Mouse (Mus musculus) myocyte (in vitro differentiated cells): ENCODE measurements around the gene Ctcf. TPM values are rescaled to one million over a fixed set of nuclear protein-coding genes. Genes with fewer than 3 reads are reported as not detected.

Source experiments
- H3K27me3 ChIP-seq: one replicate; pipeline ENCODE4 v1.6.1; 2011; ENCODE audit not compliant: control insufficient read depth, insufficient read depth, insufficient read length
- H3K36me3 ChIP-seq: one replicate; pipeline ENCODE4 v1.6.1; 2011; ENCODE audit not compliant: control insufficient read depth, insufficient read depth
- H3K4me2 ChIP-seq: one replicate; pipeline ENCODE4 v1.6.1; 2011; ENCODE audit warnings: low read depth, control low read depth
- H3K4me3 ChIP-seq: one replicate; pipeline ENCODE4 v1.5.1; 2011; ENCODE audit warnings: mild to moderate bottlenecking, control low read depth, moderate library complexity
- H3K79me2 ChIP-seq: one replicate; pipeline ENCODE4 v1.6.1; 2011; ENCODE audit not compliant: control insufficient read depth, insufficient read depth
- H3ac ChIP-seq: one replicate; pipeline ENCODE4 v1.6.1; 2011; ENCODE audit not compliant: control insufficient read depth, insufficient read length
- CEBPB ChIP-seq: IDR thresholded peaks from 2 replicates; pipeline ENCODE4 v1.6.1; 2011; ENCODE audit warnings: mild to moderate bottlenecking, moderate library complexity; ENCODE audit not compliant: poor library complexity, insufficient read depth, severe bottlenecking
- E2F4 ChIP-seq: IDR thresholded peaks from one replicate; pipeline ENCODE4 v1.6.1; 2011; ENCODE audit warnings: mild to moderate bottlenecking, control low read depth, moderate library complexity; ENCODE audit not compliant: insufficient read depth
- MAX ChIP-seq: IDR thresholded peaks from one replicate; pipeline ENCODE4 v1.6.1; 2011; ENCODE audit warnings: low read depth, mild to moderate bottlenecking, control low read depth
- MYOD1 ChIP-seq, 3 experiments: IDR thresholded peaks; one replicate each; pipeline ENCODE4 v1.6.1; 2011; ENCODE audit warnings: control low read depth in 2 of 3, low read depth in 2 of 3, mild to moderate bottlenecking in 2 of 3, moderate library complexity in 1 of 3; ENCODE audit not compliant: insufficient read length in 2 of 3, control insufficient read depth in 1 of 3
- MYOG ChIP-seq, 3 experiments: IDR thresholded peaks; one replicate each; pipeline ENCODE4 v1.6.1; 2011; ENCODE audit warnings: control low read depth in 2 of 3, low read depth in 2 of 3, mild to moderate bottlenecking in 2 of 3; ENCODE audit not compliant: insufficient read length in 2 of 3, control insufficient read depth in 1 of 3, insufficient read depth in 1 of 3
- POLR2A ChIP-seq: IDR thresholded peaks from one replicate; pipeline ENCODE4 v1.6.1; 2011; ENCODE audit warnings: low read depth, mild to moderate bottlenecking, control low read depth, moderate library complexity; ENCODE audit not compliant: insufficient read length
- POLR2AphosphoS2 ChIP-seq: IDR thresholded peaks from one replicate; pipeline ENCODE4 v1.6.1; 2011; ENCODE audit warnings: low read depth, control low read depth; ENCODE audit not compliant: insufficient read length
- REST ChIP-seq: IDR thresholded peaks from one replicate; pipeline ENCODE4 v1.6.1; 2011; ENCODE audit warnings: mild to moderate bottlenecking, control low read depth, moderate library complexity; ENCODE audit not compliant: insufficient read depth, insufficient read length
- SRF ChIP-seq: IDR thresholded peaks from one replicate; pipeline ENCODE4 v1.6.1; 2011; ENCODE audit warnings: low read depth; ENCODE audit not compliant: control insufficient read depth, insufficient read length
- TCF12 ChIP-seq: IDR thresholded peaks from one replicate; pipeline ENCODE4 v1.6.1; 2011; ENCODE audit warnings: mild to moderate bottlenecking, control low read depth; ENCODE audit not compliant: poor library complexity, insufficient read depth, severe bottlenecking
- TCF3 ChIP-seq: IDR thresholded peaks from one replicate; pipeline ENCODE4 v1.6.1; 2011; ENCODE audit warnings: low read depth, control low read depth; ENCODE audit not compliant: insufficient read length
- USF1 ChIP-seq: IDR thresholded peaks from one replicate; pipeline ENCODE4 v1.6.1; 2011; ENCODE audit warnings: low read depth, mild to moderate bottlenecking, control low read depth, moderate library complexity
- polyA plus RNA-seq: library from polyadenylated mRNA; unstranded; fragments of >200 nt; fragmentation: generic; extraction: Trizol; gene quantifications from one replicate; pipeline ENCODE4 v1.2.1, GENCODE M21; 2012; ENCODE audit warnings: missing spikeins

Ctcf gene
- polyA plus RNA-seq, 1 experiment = 17.6 TPM

GRCm38 (mm10) chr8:105689256-105689982, 53.1 kb downstream of the Ctcf start:
- no peaks in the 10 kb centered on the region for H3K36me3 ChIP-seq
- H3K79me2 ChIP-seq = no peaks in the 10 kb centered on the region
- H3K27me3 ChIP-seq = no peaks in the 10 kb centered on the region
- no peak overlapping the region for H3K4me2 ChIP-seq
- no peak overlapping the region for H3ac ChIP-seq
- no peak overlapping the region for H3K4me3 ChIP-seq
- no peak for TF ChIP-seq MYOD1 (IDR thresholded peaks at IDR 0.05; ENCODE audit: control insufficient read depth in 1 of 3, insufficient read length in 2 of 3, low read depth in 2 of 3)

GRCm38 (mm10) chr8:105689983-105690360, 53.6 kb downstream of the Ctcf start:
- H3K36me3 ChIP-seq = no peaks in the 10 kb centered on the region
- no peak overlapping the region for H3ac ChIP-seq
- no peaks in the 10 kb centered on the region for H3K79me2 ChIP-seq
- H3K4me3 ChIP-seq = no peak overlapping the region
- H3K4me2 ChIP-seq = no peak overlapping the region
- H3K27me3 ChIP-seq = no peaks in the 10 kb centered on the region
- no peak for TF ChIP-seq TCF12
- no peak for TF ChIP-seq TCF3
- TF ChIP-seq USF1 = no peak
- no peak for TF ChIP-seq E2F4
- TF ChIP-seq MYOD1 (IDR thresholded peaks at IDR 0.05; ENCODE audit: control insufficient read depth in 1 of 3, insufficient read length in 2 of 3, low read depth in 2 of 3) = no peak
- no peak for TF ChIP-seq SRF

GRCm38 (mm10) chr8:105690978-105691377, 54.6 kb downstream of the Ctcf start:
- Histone ChIP-seq H3K4me2 (no peak overlapping the region), H3K4me3 (no peak overlapping the region), H3K36me3 (no peaks in the 10 kb centered on the region), H3K79me2 (no peaks in the 10 kb centered on the region), H3K27me3 (no peaks in the 10 kb centered on the region), H3ac (no peak overlapping the region)
- no peak for TF ChIP-seq CEBPB

GRCm38 (mm10) chr8:105692449-105693182, 56.2 kb downstream of the Ctcf start:
- H3K79me2 ChIP-seq = no peaks in the 10 kb centered on the region
- no peak overlapping the region for H3ac ChIP-seq
- H3K4me2 ChIP-seq = no peak overlapping the region
- peaks cover 3% of the 10 kb centered on the region for H3K36me3 ChIP-seq
- no peak overlapping the region for H3K4me3 ChIP-seq
- TF ChIP-seq POLR2AphosphoS2 = no peak
- peak; percentile 55 for TF ChIP-seq REST
- no peak for TF ChIP-seq USF1
- TF ChIP-seq TCF3 = no peak
- no peak for TF ChIP-seq MYOG (IDR thresholded peaks at IDR 0.05; ENCODE audit: control insufficient read depth in 1 of 3, insufficient read depth in 1 of 3, insufficient read length in 2 of 3, low read depth in 2 of 3)
- TF ChIP-seq MAX = no peak
- H3K27me3 ChIP-seq = no peaks in the 10 kb centered on the region

- Histone ChIP-seq H3K4me2 (no peak overlapping the region), H3K27me3 (no peaks in the 10 kb centered on the region), H3K79me2 (no peaks in the 10 kb centered on the region), H3K36me3 (peaks cover 3% of the 10 kb centered on the region), H3ac (no peak overlapping the region), H3K4me3 (no peak overlapping the region)
- no peak for TF ChIP-seq MYOG (IDR thresholded peaks at IDR 0.05; ENCODE audit: control insufficient read depth in 1 of 3, insufficient read depth in 1 of 3, insufficient read length in 2 of 3, low read depth in 2 of 3)
- no peak for TF ChIP-seq TCF3
- TF ChIP-seq POLR2A = no peak
- TF ChIP-seq MAX = no peak
- no peak for TF ChIP-seq CEBPB
- no peak for TF ChIP-seq POLR2AphosphoS2
- TF ChIP-seq TCF12 = no peak
- TF ChIP-seq REST = peak; percentile 85
Measured at GRCm38 (mm10) chr8:105693648-105694047, 57.3 kb downstream of the Ctcf start.
